Mouse (Mus musculus) cerebellum, postnatal 14 days (tissue): ENCODE data around the gene Gm4141.
"Not testable (repeated sequence)": the region's sequence is repeated elsewhere in the genome, so short reads cannot be mapped to it uniquely, and the experiment has no call there.

Source experiments
- DNase-seq, 2 experiments: peaks; one replicate each; pipeline ENCODE4 v3.0.0; 2021; ENCODE audit warnings: mixed read lengths in 2 of 2

Gm4141 gene

GRCm38 (mm10) chr7:20576141-20576540 is at the start of gene Gm4141:
TSS of gene Gm4141 (minus strand) at chr7:20576241.
- DNase-seq, result not testable (repeated sequence)

- DNase-seq, result not testable (repeated sequence)
These were observed 22.9 kb upstream of the Gm4141 start, which contains the start of gene Gm4513 for GRCm38 (mm10) chr7:20598921-20599320. TSS of gene Gm4513 (minus strand) at chr7:20599021.

GRCm38 (mm10) chr7:20545657-20546056 is 30.4 kb downstream of the Gm4141 start, which contains the start of gene Gm5726:
TSS of gene Gm5726 (minus strand) at chr7:20545757.
- not testable (repeated sequence) for DNase-seq

GRCm38 (mm10) chr7:20533537-20533936 is 42.5 kb downstream of the Gm4141 start, which contains the start of gene Vmn1r104:
TSS of gene Vmn1r104 (plus strand) at chr7:20533837.
- not testable (repeated sequence) for DNase-seq
